Comparison of ENCODE assay signal across 9 mouse cellular contexts in the genomic region with DNA sequence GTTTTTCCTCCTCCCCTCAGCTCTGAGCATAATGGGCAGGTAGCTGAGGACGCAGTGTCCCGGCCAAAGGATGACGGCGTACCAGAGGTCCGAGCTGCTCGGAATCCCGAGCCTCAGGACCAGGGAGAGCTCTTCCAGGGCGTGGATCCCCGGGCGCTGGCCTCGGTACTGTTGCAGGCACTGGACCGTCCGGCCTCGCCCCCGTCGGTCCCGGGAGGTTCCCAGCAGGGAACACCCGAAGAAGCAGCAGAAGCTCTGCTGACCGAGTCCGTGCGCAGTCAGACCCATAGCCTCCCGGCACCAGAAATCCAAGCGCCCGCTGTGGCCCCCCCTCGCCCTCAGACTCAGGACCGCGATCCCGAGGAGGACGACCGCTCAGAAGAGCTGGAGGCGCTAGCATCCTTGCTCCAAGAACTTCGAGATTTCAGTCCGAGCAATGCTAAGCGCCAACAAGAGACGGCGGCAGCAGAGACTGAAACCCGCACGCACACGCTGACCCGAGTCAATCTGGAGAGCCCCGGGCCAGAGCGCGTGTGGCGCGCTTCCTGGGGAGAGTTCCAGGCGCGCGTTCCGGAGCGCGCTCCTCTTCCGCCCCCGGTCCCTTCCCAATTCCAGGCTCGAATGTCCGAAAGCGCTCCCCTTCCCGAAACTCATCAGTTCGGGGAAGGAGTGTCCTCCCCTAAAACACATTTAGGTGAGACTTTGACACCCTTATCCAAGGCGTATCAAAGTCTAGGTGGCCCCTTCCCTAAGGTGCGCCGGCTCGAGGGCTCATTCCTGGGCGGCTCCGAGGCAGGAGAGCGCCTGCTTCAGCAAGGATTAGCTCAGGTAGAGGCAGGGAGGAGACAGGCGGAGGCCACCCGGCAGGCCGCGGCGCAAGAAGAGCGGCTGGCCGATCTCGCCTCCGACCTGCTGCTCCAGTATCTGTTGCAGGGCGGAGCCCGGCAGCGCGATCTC. TPM values are rescaled to one million over a fixed set of nuclear protein-coding genes. Genes with fewer than 3 reads are reported as not detected.
DNase-seq lines count a peak whose midpoint lies in the region; ATAC-seq and TF ChIP-seq lines count a peak whose summit lies in the region.
"Had no signal": no experiment of that assay in that cellular context is flagged by ENCODE, and none has a peak within 500 bp of the region (broad histone marks: within the 10 kb centered on the region; RNA-seq: fewer than 3 reads in every experiment).

No protein-coding gene starts in this region.

- intact Hi-C loops in left cerebral cortex, adult 2 months (cut with DNase I), result loop anchor here (1.0 to 5.0 kb wide), 3 partner anchors 72 to 276 kb away; a partner anchor contains a TSS

- peaks cover 15% of the 10 kb centered on the region for H3K36me3 ChIP-seq in hindbrain, embryonic 10.5 days
- H3K36me3 ChIP-seq in liver, embryonic 11.5 days (ENCODE audit: control insufficient read depth, insufficient read depth, low read length), result no peaks in the 10 kb centered on the region; the same call in 1 of the 2 replicates
- H3K36me3 ChIP-seq in neural tube, embryonic 15.5 days, result peaks cover 9% of the 10 kb centered on the region

- peak in 1 of 2 experiments; percentile 42 for DNase-seq in left cerebral cortex, adult 2 months (ENCODE audit: extremely low spot score in 1 of 2, low spot score in 2 of 2)
- DNase-seq in left cerebral cortex, adult 11 months (ENCODE audit: low spot score), result no peak
- peak; percentile 58 for DNase-seq in NIH3T3 (ENCODE audit: low read depth)
- peak; percentile 19 to 24 for DNase-seq in cerebellum, postnatal 36 days
- DNase-seq in hindbrain, embryonic 10.5 days (ENCODE audit: low spot score), result peak; percentile 18
- peak; percentile 50 for DNase-seq in liver, embryonic 11.5 days (ENCODE audit: low spot score)
- no peak for DNase-seq in thymus, postnatal 25 days

- under 1% methylated on average over 78 of the region's 78 CpGs for WGBS in hindbrain, embryonic 10.5 days
- 3% methylated on average over 78 of the region's 78 CpGs for WGBS in liver, embryonic 11.5 days
- WGBS in neural tube, embryonic 15.5 days, result under 1% methylated on average over 78 of the region's 78 CpGs

- peak overlapping the region; percentile 65 for H3K4me3 ChIP-seq in left cerebral cortex, adult 2 months
- peak overlapping the region; percentile 57 for H3K4me3 ChIP-seq in hindbrain, embryonic 10.5 days
- peak overlapping the region; percentile 56 for H3K4me3 ChIP-seq in liver, embryonic 11.5 days (ENCODE audit: low read depth, low read length)
- H3K4me3 ChIP-seq in neural tube, embryonic 15.5 days (replicated peaks), result peak overlapping the region; percentile 58

- H3K9ac ChIP-seq in liver, embryonic 11.5 days (ENCODE audit: low read depth, low read length), result no peak overlapping the region
- peak overlapping the region; percentile 62 for H3K9ac ChIP-seq in neural tube, embryonic 15.5 days (replicated peaks)

- peaks cover 88% of the 10 kb centered on the region for H3K27me3 ChIP-seq in hindbrain, embryonic 10.5 days (ENCODE audit: insufficient read depth, poor library complexity, severe bottlenecking)
- peaks cover 63% of the 10 kb centered on the region for H3K27me3 ChIP-seq in liver, embryonic 11.5 days (replicated peaks; ENCODE audit: control insufficient read depth, insufficient read depth, low read length)
- H3K27me3 ChIP-seq in neural tube, embryonic 15.5 days (replicated peaks), result peaks cover 48% of the 10 kb centered on the region

- H3K4me1 ChIP-seq in hindbrain, embryonic 10.5 days (replicated peaks), result peaks cover 50% of the 10 kb centered on the region
- peaks cover 23% of the 10 kb centered on the region for H3K4me1 ChIP-seq in liver, embryonic 11.5 days (replicated peaks; ENCODE audit: control insufficient read depth, insufficient read depth, low read length)
- peaks cover 48% of the 10 kb centered on the region for H3K4me1 ChIP-seq in neural tube, embryonic 15.5 days

- peak overlapping the region; percentile 93 for H3K27ac ChIP-seq in left cerebral cortex, adult 2 months
- peak overlapping the region; percentile 46; the same call in 1 of the 2 replicates for H3K27ac ChIP-seq in hindbrain, embryonic 10.5 days
- H3K27ac ChIP-seq in liver, embryonic 11.5 days (ENCODE audit: low read depth, low read length), result no peak overlapping the region
- no peak overlapping the region for H3K27ac ChIP-seq in neural tube, embryonic 15.5 days (replicated peaks)

- no peak for TF ChIP-seq CTCF in left cerebral cortex, adult 2 months (IDR thresholded peaks at IDR 0.05)

- H3K4me2 ChIP-seq in liver, embryonic 11.5 days, result peak overlapping the region; percentile 98
- H3K4me2 ChIP-seq in neural tube, embryonic 15.5 days, result peak overlapping the region; percentile 100

- H3K9me3 ChIP-seq in hindbrain, embryonic 10.5 days, result no peaks in the 10 kb centered on the region
- H3K9me3 ChIP-seq in liver, embryonic 11.5 days (ENCODE audit: control insufficient read depth, low read length), result no peaks in the 10 kb centered on the region
- H3K9me3 ChIP-seq in neural tube, embryonic 15.5 days (replicated peaks), result no peaks in the 10 kb centered on the region

- ATAC-seq in liver, embryonic 11.5 days (replicated peaks; ENCODE audit: low FRiP score), result no peak
- no peak for ATAC-seq in neural tube, embryonic 15.5 days (ENCODE audit: low FRiP score)

RNA-seq across cellular contexts. Expression of a gene that starts 5.2 kb away (rescaled TPM):
- 100 to 1,000 TPM; 433 to 446 TPM for total RNA-seq in left cerebral cortex, adult 2 months (2021)
- 0.82 and 0.94 TPM in 2 replicates for polyA plus RNA-seq in hindbrain, embryonic 10.5 days (2016; fragmentation: Nextera tagmentation; extraction: Ambion mirVana)
- polyA plus RNA-seq in liver, embryonic 11.5 days (2014; fragmentation: Nextera tagmentation; extraction: Ambion mirVana), result 0.07 TPM in 1 of 2 replicates, not detected in the other
- 12.3 and 14.0 TPM in 2 replicates for polyA plus RNA-seq in neural tube, embryonic 15.5 days (2015; fragmentation: Nextera tagmentation; extraction: Ambion mirVana)
- total RNA-seq: common myeloid progenitor, adult 5-6 weeks had no signal

RNA-seq across cellular contexts. Expression of a gene that starts 14.6 kb away (rescaled TPM):
- 100 to 1,000 TPM; 349 to 354 TPM for total RNA-seq in left cerebral cortex, adult 2 months (2021)
- 200 and 232 TPM in 2 replicates for polyA plus RNA-seq in hindbrain, embryonic 10.5 days (2016; fragmentation: Nextera tagmentation; extraction: Ambion mirVana)
- 163 and 175 TPM in 2 replicates for polyA plus RNA-seq in liver, embryonic 11.5 days (2014; fragmentation: Nextera tagmentation; extraction: Ambion mirVana)
- 209 and 222 TPM in 2 replicates for polyA plus RNA-seq in neural tube, embryonic 15.5 days (2015; fragmentation: Nextera tagmentation; extraction: Ambion mirVana)

RNA-seq across cellular contexts. Expression of a gene that starts 40.7 kb away (rescaled TPM):
- 1 to 10 TPM in 1 of 2 experiments, under 1 TPM in 1; 0.91 to 1.1 TPM for total RNA-seq in left cerebral cortex, adult 2 months (2021)
- polyA plus RNA-seq in hindbrain, embryonic 10.5 days (2016; fragmentation: Nextera tagmentation; extraction: Ambion mirVana), result not detected in 2 replicates
- 0.09 and 0.15 TPM in 2 replicates for polyA plus RNA-seq in liver, embryonic 11.5 days (2014; fragmentation: Nextera tagmentation; extraction: Ambion mirVana)
- polyA plus RNA-seq in neural tube, embryonic 15.5 days (2015; fragmentation: Nextera tagmentation; extraction: Ambion mirVana), result 0.23 and 0.26 TPM in 2 replicates
- total RNA-seq: common myeloid progenitor, adult 5-6 weeks had no signal

RNA-seq across cellular contexts. Expression of a gene that starts 43.5 kb away (rescaled TPM):
- 10 to 100 TPM; 82.0 to 91.0 TPM for total RNA-seq in left cerebral cortex, adult 2 months (2021)
- polyA plus RNA-seq in hindbrain, embryonic 10.5 days (2016; fragmentation: Nextera tagmentation; extraction: Ambion mirVana), result 108 and 113 TPM in 2 replicates
- 93.8 and 97.2 TPM in 2 replicates for polyA plus RNA-seq in liver, embryonic 11.5 days (2014; fragmentation: Nextera tagmentation; extraction: Ambion mirVana)
- 126 and 137 TPM in 2 replicates for polyA plus RNA-seq in neural tube, embryonic 15.5 days (2015; fragmentation: Nextera tagmentation; extraction: Ambion mirVana)

RNA-seq across cellular contexts. Expression of a gene that starts 44.5 kb away (rescaled TPM):
- total RNA-seq in left cerebral cortex, adult 2 months (2021), result 10 to 100 TPM; 38.7 to 39.1 TPM
- 40.6 and 43.3 TPM in 2 replicates for polyA plus RNA-seq in hindbrain, embryonic 10.5 days (2016; fragmentation: Nextera tagmentation; extraction: Ambion mirVana)
- polyA plus RNA-seq in liver, embryonic 11.5 days (2014; fragmentation: Nextera tagmentation; extraction: Ambion mirVana), result 28.7 and 29.2 TPM in 2 replicates
- 36.4 and 39.0 TPM in 2 replicates for polyA plus RNA-seq in neural tube, embryonic 15.5 days (2015; fragmentation: Nextera tagmentation; extraction: Ambion mirVana)

Comparison
In these comparisons a context has a peak if more than half of its experiments do, and no peak if none do; other contexts are left out.
1. DNase-seq: peak in NIH3T3 (single experiment), cerebellum, postnatal 36 days (2 of 2), hindbrain, embryonic 10.5 days (single experiment) and liver, embryonic 11.5 days (single experiment); none in left cerebral cortex, adult 11 months (single experiment) and thymus, postnatal 25 days (single experiment).
2. H3K27ac ChIP-seq: peak in left cerebral cortex, adult 2 months (single experiment) and hindbrain, embryonic 10.5 days (single experiment); none in liver, embryonic 11.5 days (single experiment) and neural tube, embryonic 15.5 days (single experiment).
3. Peak in every context shown above with its lines, with median percentiles within 50 percentile points of each other: H3K4me3 ChIP-seq.